Mouse (Mus musculus) embryonic facial prominence, embryonic 13.5 days (tissue): ENCODE measurements around the gene Kcnj5. TPM values are rescaled to one million over a fixed set of nuclear protein-coding genes. Genes with fewer than 3 reads are reported as not detected.

Source experiments
- ATAC-seq: fragments of 200-750 bp; cut with Nextera tagmentation; 2 replicates; pipeline ENCODE4 v1.8.0; 2017; ENCODE audit warnings: low read depth; ENCODE audit not compliant: insufficient number of reproducible peaks, insufficient read depth, low FRiP score, low TSS enrichment
- H3K27ac ChIP-seq: fragments of 300-500 bp; sonication (generic); 2 replicates; pipeline ENCODE4 v1.5.1; 2015; ENCODE audit warnings: moderate library complexity, mild to moderate bottlenecking, inconsistent platforms
- H3K27me3 ChIP-seq: fragments of 300-500 bp; sonication (generic); 2 replicates; pipeline ENCODE4 v1.6.1; 2015; ENCODE audit warnings: mild to moderate bottlenecking, inconsistent platforms
- H3K36me3 ChIP-seq: fragments of 300-500 bp; sonication (generic); 2 replicates; pipeline ENCODE4 v1.6.1; 2015; ENCODE audit warnings: mild to moderate bottlenecking, inconsistent platforms
- H3K4me1 ChIP-seq: fragments of 300-500 bp; sonication (generic); 2 replicates; pipeline ENCODE4 v1.6.1; 2015; ENCODE audit warnings: inconsistent platforms
- H3K4me2 ChIP-seq: fragments of 300-500 bp; sonication (generic); 2 replicates; pipeline ENCODE4 v1.6.1; 2015; ENCODE audit warnings: moderate library complexity, mild to moderate bottlenecking, inconsistent platforms
- H3K4me3 ChIP-seq: fragments of 300-500 bp; sonication (generic); 2 replicates; pipeline ENCODE4 v1.5.1; 2015; ENCODE audit warnings: mild to moderate bottlenecking, inconsistent platforms
- H3K9ac ChIP-seq: fragments of 300-500 bp; sonication (generic); 2 replicates; pipeline ENCODE4 v1.6.1; 2015; ENCODE audit warnings: mild to moderate bottlenecking, inconsistent platforms
- H3K9me3 ChIP-seq: fragments of 300-500 bp; sonication (generic); 2 replicates; pipeline ENCODE4 v1.6.1; 2016; ENCODE audit warnings: inconsistent platforms
- WGBS: fragments of 180-500 bp; shearing (Covaris S2); methylation state at CpG from one replicate; pipeline ENCODE4 v1.1.7; 2015; ENCODE audit warnings: mixed read lengths; 5-methylcytosine and 5-hydroxymethylcytosine counted together
- polyA plus RNA-seq: library from polyadenylated mRNA; unstranded; fragments of >200 nt; fragmentation: Nextera tagmentation; extraction: Ambion mirVana; gene quantifications from 2 replicates; pipeline ENCODE4 v1.2.1, GENCODE M21; 2015

Gene Kcnj5
- polyA plus RNA-seq, 1 experiment from 2014 or later: 0.32 TPM

DNA sequence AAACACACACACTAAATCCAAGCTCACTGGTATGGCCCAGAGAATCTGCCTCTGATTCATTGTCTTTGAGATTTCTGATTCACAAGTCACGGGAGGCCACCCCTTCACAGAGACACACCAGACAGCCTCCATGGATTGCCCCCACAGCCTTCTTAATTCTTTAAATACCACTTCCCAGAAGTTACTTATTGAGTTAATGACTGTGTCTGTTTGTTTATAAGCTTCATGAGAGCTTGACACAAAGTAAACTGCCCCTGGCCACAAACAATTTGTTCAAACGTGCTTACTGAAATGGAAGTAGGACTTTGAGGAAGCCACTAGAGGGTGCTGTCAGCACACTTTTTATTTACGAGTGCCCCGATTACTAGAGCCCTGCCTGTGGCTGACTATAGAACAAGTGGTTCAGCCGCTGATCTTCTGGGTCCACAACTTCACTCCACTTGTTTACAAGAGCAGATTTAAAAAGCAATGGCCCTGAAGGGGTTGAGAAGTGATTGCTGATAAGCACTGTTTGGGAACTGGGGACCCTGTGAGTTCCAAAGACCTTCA, 72.2 kb downstream of the Kcnj5 start:
- ATAC-seq: no peak
- peak overlapping the region; percentile 11; the same call in 1 of the 2 replicates for H3K4me2 ChIP-seq
- no peaks in the 10 kb centered on the region for H3K4me1 ChIP-seq
- 8% methylated on average over 5 of the region's 5 CpGs for WGBS
- H3K4me3 ChIP-seq: no peak overlapping the region
- no peak overlapping the region for H3K27ac ChIP-seq
- H3K9ac ChIP-seq: no peak overlapping the region
- 0 out of 2 replicates have a peak, but pooled peaks cover 4% of the 10 kb centered on the region for H3K9me3 ChIP-seq
- H3K36me3 ChIP-seq: no peaks in the 10 kb centered on the region
- H3K27me3 ChIP-seq: peaks cover 6% of the 10 kb centered on the region

Other genes starting within 250 kb of the Kcnj5 start
- gene Arhgap32, start 228.2 kb downstream of the Kcnj5 start, polyA plus RNA-seq: 7.3 and 8.3 TPM in 2 replicates
- not detected in 2 replicates for gene Kcnj1, start 28.1 kb upstream of the Kcnj5 start, polyA plus RNA-seq
- 24.1 and 26.7 TPM in 2 replicates for gene Fli1, start 198.5 kb upstream of the Kcnj5 start, polyA plus RNA-seq